Mouse (Mus musculus) embryonic facial prominence, embryonic 10.5 days (tissue): Measurements from ENCODE around the gene Hist2h2aa1. TPM values are rescaled to one million over a fixed set of nuclear protein-coding genes. Genes with fewer than 3 reads are reported as not detected.
"Not testable (repeated sequence)": the region's sequence is repeated elsewhere in the genome, so short reads cannot be mapped to it uniquely, and the experiment has no call there.

Experiments
- DNase-seq: peaks from one replicate; pipeline ENCODE4 v3.0.0-alpha.2; 2017; ENCODE audit warnings: low spot score
- H3K27ac ChIP-seq: fragments of 300-500 bp; sonication (generic); replicated peaks from 2 replicates; pipeline ENCODE4 v1.5.1; 2016; ENCODE audit warnings: mild to moderate bottlenecking
- H3K27me3 ChIP-seq: fragments of 300-500 bp; sonication (generic); replicated peaks from 2 replicates; pipeline ENCODE4 v1.6.1; 2016; ENCODE audit warnings: low read depth, mild to moderate bottlenecking; ENCODE audit not compliant: poor library complexity, severe bottlenecking
- H3K36me3 ChIP-seq: fragments of 300-500 bp; sonication (generic); replicated peaks from 2 replicates; pipeline ENCODE4 v1.6.1; 2016; ENCODE audit warnings: mild to moderate bottlenecking, moderate library complexity
- H3K4me1 ChIP-seq: fragments of 300-500 bp; sonication (generic); 2 replicates; pipeline ENCODE4 v1.6.1; 2016
- H3K4me3 ChIP-seq: fragments of 300-500 bp; sonication (generic); 2 replicates; pipeline ENCODE4 v1.5.1; 2016; ENCODE audit warnings: mild to moderate bottlenecking, moderate library complexity
- H3K9me3 ChIP-seq: fragments of 300-500 bp; sonication (generic); 2 replicates; pipeline ENCODE4 v1.6.1; 2016; ENCODE audit warnings: mild to moderate bottlenecking
- WGBS: fragments of 180-500 bp; shearing (Covaris S2); methylation state at CpG from one replicate; pipeline ENCODE4 v1.1.7; 2016; 5-methylcytosine and 5-hydroxymethylcytosine counted together
- polyA plus RNA-seq: library from polyadenylated mRNA; unstranded; fragments of >200 nt; fragmentation: Nextera tagmentation; extraction: Ambion mirVana; gene quantifications from 2 replicates; pipeline ENCODE4 v1.2.1, GENCODE M21; 2016

The Hist2h2aa1 gene
- 4.8 and 8.6 TPM in 2 replicates for polyA plus RNA-seq

DNA sequence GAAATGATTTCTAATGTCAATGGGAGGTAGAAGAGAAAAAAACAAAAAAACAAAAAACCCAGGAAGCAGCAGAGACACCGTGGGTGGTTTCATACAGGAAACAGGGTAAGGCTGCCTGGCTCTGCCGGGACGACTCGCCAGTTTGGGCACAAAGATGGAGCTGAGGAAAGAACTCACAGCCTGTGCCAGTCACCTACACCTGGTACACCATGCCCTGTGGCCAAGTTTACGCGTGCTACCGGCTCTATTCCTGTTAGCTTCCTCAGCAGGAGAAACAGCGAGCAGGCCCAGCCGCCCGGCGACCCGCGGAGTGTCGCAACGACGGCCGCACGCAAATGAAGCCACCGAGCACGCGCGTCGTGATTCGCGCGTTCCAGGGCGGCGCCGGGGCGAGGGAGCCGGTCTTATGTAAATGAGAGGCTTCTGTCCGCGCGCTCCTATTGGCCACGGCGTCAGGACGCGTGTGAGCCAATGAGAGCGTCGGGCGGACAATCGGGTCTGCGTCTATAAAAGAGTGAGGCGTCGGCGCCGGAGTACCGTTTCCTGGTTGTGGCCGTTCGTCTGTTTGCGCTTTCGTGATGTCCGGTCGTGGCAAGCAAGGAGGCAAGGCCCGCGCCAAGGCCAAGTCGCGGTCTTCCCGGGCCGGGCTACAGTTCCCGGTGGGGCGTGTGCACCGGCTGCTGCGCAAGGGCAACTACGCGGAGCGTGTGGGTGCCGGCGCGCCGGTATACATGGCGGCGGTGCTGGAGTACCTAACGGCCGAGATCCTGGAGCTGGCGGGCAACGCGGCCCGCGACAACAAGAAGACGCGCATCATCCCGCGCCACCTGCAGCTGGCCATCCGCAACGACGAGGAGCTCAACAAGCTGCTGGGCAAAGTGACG lies at the start of gene Hist2h2aa1:
Gene Hist2h2aa1 (plus strand): TSS at position 495 of the 884 bp plus-strand sequence.
- not testable (repeated sequence) for H3K36me3 ChIP-seq, H3K9me3 ChIP-seq, H3K27me3 ChIP-seq
- H3K27ac ChIP-seq, result peak within 1 kb of the TSS; percentile 98
- H3K4me1 ChIP-seq, result peaks cover 66% of the 10 kb centered on the region
- peak; percentile 81 for DNase-seq
- WGBS, result 0% methylated on average over 44 of the region's 88 CpGs
- peak within 1 kb of the TSS; percentile 66 for H3K4me3 ChIP-seq

DNA sequence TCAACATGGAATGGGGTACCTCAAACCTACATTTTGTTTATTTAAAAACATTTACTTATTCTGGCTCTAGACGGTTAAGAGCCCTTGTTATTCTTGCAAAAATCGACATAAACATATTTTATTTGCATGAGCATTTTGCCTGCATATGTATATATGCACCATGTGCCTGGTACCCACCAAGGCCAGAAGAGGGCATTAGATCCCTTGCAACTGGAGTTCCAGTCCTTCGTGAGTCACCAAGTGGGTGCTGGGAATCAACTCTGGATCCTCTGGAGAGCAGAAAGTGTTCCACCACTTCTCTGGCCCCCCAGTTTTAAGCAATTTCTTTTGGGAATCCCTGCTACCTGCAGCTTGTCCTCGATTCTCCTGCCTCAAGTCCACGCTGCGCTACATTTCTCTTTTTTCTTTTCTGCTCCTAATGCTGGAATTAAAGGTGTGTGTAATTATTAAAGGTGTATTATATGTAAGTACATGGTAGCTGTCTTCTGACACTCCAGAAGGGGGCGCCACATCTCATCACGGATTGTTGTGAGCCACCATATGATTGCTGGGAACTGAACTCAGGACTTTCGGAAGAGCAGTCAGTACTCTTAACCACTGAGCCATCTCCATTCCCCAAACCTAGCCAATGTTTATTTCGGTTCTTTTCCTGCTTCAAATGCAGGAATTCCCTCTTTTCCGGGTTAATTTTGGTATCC lies 49.5 kb upstream of the Hist2h2aa1 start:
- H3K36me3 ChIP-seq, result peaks cover 8% of the 10 kb centered on the region
- WGBS, result 90% methylated on average over 11 of the region's 11 CpGs
- no peak for DNase-seq
- H3K27ac ChIP-seq, result 0 out of 2 replicates have a peak overlapping the region, but pooled peaks have one; percentile 97
- H3K9me3 ChIP-seq, result no peaks in the 10 kb centered on the region
- peak overlapping the region; percentile 74; the same call in 1 of the 2 replicates for H3K4me3 ChIP-seq
- H3K27me3 ChIP-seq, result peaks cover 13% of the 10 kb centered on the region; the same call in 1 of the 2 replicates
- peaks cover 34% of the 10 kb centered on the region for H3K4me1 ChIP-seq

DNA sequence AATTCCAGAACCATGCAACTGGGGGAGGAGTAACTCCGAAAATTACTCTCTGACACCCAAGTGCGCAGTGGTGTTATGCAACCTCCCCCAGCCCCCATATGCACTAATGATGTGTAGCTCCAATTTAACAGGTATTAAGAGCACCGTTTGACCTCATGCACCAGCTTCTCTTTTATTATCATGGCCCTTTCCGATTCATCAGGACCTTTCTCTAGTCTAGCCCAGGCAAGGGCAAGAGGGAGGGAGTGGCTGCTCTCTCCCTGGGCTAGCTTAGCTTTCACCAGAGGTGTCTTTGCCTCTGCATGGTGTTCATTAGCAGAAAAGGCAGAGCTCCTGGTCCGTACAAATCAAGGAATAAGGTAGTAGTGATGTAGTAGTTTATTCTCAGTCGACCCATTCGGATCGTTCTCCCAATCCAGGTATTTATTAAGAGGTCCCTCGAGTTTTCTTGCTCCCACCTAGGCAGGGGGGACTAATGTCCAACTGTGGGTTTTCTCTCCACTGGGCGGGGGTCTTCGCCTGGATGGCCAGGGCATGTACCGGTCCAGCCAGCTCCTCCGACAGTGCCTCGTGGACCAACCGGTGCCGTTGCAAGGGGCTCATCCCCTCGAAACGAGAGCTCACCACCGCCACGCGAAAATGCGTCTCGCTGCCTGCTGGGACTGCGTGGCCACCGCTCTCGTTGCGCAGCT lies 48.7 kb upstream of the Hist2h2aa1 start:
- Histone ChIP-seq H3K27ac (peak overlapping the region; percentile 97), H3K4me1 (peaks cover 34% of the 10 kb centered on the region)
- 22% methylated on average over 27 of the region's 27 CpGs for WGBS

DNA sequence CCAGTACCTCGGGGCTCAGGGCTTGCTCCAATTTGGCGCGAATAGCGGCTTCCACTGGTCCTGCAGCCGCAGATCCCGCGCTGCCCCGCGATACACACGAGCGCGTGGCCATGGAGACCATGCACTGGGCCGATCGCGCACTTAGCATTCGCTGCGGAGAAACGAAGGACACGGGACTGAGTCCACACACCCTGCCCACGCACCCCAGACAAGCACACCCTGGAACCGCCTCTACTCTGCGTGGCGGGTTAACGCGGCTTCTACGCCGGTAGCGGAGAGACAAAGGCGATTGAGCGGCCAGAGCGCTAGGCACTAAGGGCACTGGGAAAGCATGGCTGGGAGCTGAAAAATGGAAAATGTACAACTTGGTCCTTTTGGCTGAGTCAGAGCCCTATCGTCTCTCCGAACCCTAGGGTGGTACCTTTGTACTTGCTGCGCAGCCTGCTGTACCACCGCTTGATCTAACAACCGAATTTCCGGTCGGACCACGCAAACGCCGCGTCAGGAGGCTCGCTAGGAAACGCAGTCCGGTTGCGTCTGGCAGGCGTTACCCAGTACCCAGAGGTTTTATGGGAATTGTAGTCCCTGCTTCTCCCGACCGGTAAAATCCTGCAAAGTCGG lies 48.1 kb upstream of the Hist2h2aa1 start:
- H3K27ac ChIP-seq, result peak overlapping the region; percentile 97
- WGBS, result under 1% methylated on average over 50 of the region's 50 CpGs
- DNase-seq, result peak; percentile 91
- peaks cover 13% of the 10 kb centered on the region; the same call in 1 of the 2 replicates for H3K27me3 ChIP-seq
- peak overlapping the region; percentile 74 for H3K4me3 ChIP-seq
- H3K9me3 ChIP-seq, result no peaks in the 10 kb centered on the region
- peaks cover 34% of the 10 kb centered on the region for H3K4me1 ChIP-seq
- H3K36me3 ChIP-seq, result peaks cover 8% of the 10 kb centered on the region

More for the DNA sequence above, 48.7 kb upstream of the Hist2h2aa1 start:
- peak overlapping the region; percentile 74 for H3K4me3 ChIP-seq
- peaks cover 8% of the 10 kb centered on the region for H3K36me3 ChIP-seq
- H3K27me3 ChIP-seq, result peaks cover 13% of the 10 kb centered on the region; the same call in 1 of the 2 replicates
- no peak for DNase-seq
- H3K9me3 ChIP-seq, result no peaks in the 10 kb centered on the region

DNA sequence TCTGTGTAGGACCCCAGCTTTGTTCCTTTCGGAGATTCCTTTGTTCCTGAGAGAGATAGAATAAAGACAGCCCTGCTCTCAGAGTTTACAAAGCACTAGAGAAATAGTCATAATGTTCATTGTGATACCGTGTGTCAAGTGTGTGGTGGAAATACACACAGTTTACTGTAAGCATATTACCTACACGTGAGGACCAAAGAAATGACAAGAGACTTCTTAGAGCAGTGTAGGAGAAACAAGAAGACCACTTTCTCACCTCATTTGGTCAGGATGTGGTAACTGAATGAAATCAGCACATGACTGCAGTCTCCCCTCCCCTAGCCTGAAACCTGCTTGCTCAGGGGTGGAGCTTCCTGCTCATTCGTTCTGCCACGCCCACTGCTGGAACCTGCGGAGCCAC lies 47.1 kb upstream of the Hist2h2aa1 start:
- H3K4me1 ChIP-seq, result peaks cover 28% of the 10 kb centered on the region
- H3K27me3 ChIP-seq, result peaks cover 13% of the 10 kb centered on the region; the same call in 1 of the 2 replicates
- DNase-seq, result peak; percentile 26
- peaks cover 8% of the 10 kb centered on the region for H3K36me3 ChIP-seq
- no peaks in the 10 kb centered on the region for H3K9me3 ChIP-seq
- H3K27ac ChIP-seq, result peak overlapping the region; percentile 97
- WGBS, result 6% methylated on average over 6 of the region's 6 CpGs
- peak overlapping the region; percentile 74 for H3K4me3 ChIP-seq

DNA sequence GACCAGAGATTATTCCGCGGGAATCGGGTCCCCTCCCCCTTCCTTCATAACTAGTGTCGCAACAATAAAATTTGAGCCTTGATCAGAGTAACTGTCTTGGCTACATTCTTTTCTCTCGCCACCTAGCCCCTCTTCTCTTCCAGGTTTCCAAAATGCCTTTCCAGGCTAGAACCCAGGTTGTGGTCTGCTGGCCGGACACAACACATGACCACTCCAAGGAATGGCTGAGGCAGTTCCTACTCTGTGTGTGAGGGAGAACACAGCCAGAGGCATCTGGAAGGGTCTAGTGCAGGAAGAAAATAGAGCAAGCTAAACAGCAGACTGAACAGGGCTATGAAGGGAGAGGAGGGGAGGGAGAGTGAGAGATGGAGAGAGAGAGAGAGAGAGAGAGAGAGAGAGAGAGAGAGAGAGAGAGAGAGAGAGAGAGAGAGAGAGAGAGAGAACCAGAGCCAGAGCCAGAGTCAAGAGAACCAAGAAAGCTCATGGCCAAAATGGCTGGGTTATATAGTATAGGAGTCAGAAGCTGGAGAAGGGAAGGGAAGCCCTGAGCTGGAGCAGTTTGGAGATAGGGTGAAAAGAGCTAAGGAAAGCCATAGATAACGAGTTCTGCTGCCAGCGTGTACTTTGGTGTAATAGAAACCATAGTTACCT lies 46.6 kb upstream of the Hist2h2aa1 start:
- Histone ChIP-seq H3K4me1 (peaks cover 23% of the 10 kb centered on the region), H3K4me3 (peak overlapping the region; percentile 30; the same call in 1 of the 2 replicates)
- not testable (repeated sequence) for DNase-seq, H3K27ac ChIP-seq, H3K9me3 ChIP-seq, H3K36me3 ChIP-seq, H3K27me3 ChIP-seq
- WGBS, result 28% methylated on average over 8 of the region's 8 CpGs

DNA sequence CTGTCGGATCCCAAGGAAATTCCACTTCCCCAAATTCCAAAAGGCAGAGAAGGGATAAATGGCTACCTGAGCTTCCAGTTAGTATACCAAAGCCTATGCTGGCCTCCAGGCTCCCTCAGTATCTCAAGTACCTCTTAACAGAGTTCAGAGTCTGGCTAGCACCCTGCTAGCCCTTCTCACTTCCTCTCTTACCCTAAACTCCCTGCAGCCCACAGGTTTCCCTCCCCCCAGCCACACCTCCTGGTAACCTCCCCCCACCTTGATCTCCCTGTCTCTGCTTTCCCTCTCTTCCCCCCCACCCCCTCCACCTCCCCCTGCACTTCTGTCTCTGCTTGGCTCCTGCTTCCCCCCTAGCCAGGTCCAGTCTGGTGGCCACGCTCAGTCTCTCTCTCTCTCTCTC lies 45.6 kb upstream of the Hist2h2aa1 start:
- 0 out of 2 replicates have a peak, but pooled peaks cover 7% of the 10 kb centered on the region for H3K27me3 ChIP-seq
- H3K9me3 ChIP-seq, result no peaks in the 10 kb centered on the region
- H3K27ac ChIP-seq, result no peak overlapping the region
- no peak for DNase-seq
- WGBS, result 59% methylated on average over 2 of the region's 2 CpGs
- H3K36me3 ChIP-seq, result peaks cover 8% of the 10 kb centered on the region
- peaks cover 21% of the 10 kb centered on the region for H3K4me1 ChIP-seq
- no peak overlapping the region for H3K4me3 ChIP-seq

DNA sequence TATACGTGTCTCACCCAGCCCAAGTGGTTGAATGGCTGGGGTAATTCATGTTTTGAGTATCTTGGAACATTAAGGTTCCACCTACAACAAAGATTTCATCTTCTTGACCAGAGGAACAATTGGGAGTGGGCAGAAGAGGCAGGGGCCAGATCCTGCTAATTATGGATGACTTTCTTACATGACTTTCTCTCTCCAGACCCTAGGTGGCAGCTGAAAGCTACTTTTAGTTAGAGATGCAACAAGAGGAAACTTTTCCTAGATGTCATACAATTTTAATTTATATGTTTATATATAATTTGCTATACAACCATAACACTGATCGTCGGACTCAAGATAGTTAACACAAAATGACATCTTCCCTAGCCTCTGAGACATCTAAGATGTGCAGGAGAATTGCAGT lies 37.5 kb upstream of the Hist2h2aa1 start:
- Histone ChIP-seq H3K4me3 (no peak overlapping the region), H3K27ac (no peak overlapping the region), H3K9me3 (no peaks in the 10 kb centered on the region), H3K36me3 (no peaks in the 10 kb centered on the region), H3K4me1 (peaks cover 7% of the 10 kb centered on the region), H3K27me3 (no peaks in the 10 kb centered on the region)
- 88% methylated on average over 3 of the region's 3 CpGs for WGBS
- no peak for DNase-seq

DNA sequence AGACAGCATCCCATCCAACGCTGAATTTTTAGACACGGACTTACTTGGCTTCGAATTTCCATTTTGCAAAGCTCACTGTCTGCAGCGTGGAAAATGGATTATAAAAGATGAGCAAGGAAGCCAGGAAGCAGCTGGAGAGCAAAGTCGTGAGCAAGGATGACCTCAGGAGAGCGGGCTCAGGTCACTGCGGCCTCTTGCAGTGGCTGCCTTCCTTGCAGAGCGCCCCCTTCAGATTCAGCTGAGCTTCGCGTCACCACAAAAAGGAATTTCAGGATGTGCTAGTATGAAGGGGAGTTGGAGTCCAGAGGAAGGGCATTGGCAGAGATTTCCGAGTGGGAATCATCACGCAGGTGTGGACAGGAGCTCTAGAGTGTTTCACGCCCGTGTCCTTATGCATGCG lies 36.1 kb upstream of the Hist2h2aa1 start:
- no peaks in the 10 kb centered on the region; the same call in 1 of the 2 replicates for H3K27me3 ChIP-seq
- H3K36me3 ChIP-seq, result no peaks in the 10 kb centered on the region
- 20% methylated on average over 15 of the region's 15 CpGs for WGBS
- peak; percentile 45 for DNase-seq
- no peak overlapping the region for H3K4me3 ChIP-seq
- no peak overlapping the region for H3K27ac ChIP-seq
- no peaks in the 10 kb centered on the region for H3K9me3 ChIP-seq
- peaks cover 7% of the 10 kb centered on the region for H3K4me1 ChIP-seq

DNA sequence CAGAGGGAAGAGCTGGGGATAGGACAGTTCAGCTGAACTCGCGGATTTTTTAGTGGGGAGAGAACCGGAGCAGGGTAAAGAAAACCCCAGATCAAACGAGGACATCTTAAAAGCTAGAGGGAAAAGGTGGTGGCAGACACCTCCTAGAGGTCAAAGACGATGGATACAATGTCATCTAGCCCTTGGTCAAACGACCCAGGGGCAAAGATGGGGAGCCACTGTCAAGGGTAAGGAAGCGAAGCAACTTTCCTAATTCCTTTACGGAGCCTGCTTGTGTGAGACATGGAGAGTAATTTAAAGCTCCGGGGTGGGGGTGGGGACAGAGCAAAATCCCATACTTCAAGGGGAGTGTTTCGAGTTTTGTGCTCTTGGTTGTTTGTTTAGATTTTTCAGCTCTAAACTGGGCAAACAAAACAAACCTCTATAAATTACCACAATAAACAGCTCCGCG lies 26.1 kb upstream of the Hist2h2aa1 start:
- no peaks in the 10 kb centered on the region for H3K36me3 ChIP-seq
- peak; percentile 59 for DNase-seq
- under 1% methylated on average over 12 of the region's 12 CpGs for WGBS
- no peaks in the 10 kb centered on the region for H3K9me3 ChIP-seq
- H3K4me3 ChIP-seq, result peak overlapping the region; percentile 70
- peaks cover 43% of the 10 kb centered on the region for H3K4me1 ChIP-seq
- H3K27me3 ChIP-seq, result peaks cover 6% of the 10 kb centered on the region
- H3K27ac ChIP-seq, result peak overlapping the region; percentile 97

DNA sequence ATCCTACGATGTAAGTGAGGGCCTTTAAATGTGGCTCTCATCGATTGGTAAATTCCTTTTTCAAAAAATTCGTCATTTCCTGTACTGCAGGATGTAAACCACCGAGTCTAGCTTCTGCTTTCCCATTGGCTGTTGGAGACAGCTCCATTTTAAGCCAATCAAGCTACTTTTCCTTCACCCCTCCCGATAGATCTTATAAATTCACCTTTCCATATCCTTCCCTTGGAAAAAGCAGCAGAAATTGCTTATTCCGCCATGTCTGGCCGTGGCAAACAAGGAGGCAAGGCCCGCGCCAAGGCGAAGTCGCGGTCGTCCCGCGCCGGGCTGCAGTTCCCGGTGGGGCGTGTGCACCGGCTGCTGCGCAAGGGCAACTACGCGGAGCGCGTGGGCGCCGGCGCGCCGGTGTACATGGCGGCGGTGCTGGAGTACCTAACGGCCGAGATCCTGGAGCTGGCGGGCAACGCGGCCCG lies 25.6 kb upstream of the Hist2h2aa1 start, which contains the start of the genes Bola1 and Hist2h2ab:
Gene Bola1 (minus strand): TSS at position 49 of the 470 bp plus-strand sequence.
Gene Hist2h2ab (plus strand): TSS at position 205 of the 470 bp plus-strand sequence.
- peaks cover 6% of the 10 kb centered on the region for H3K27me3 ChIP-seq
- peaks cover 43% of the 10 kb centered on the region for H3K4me1 ChIP-seq
- under 1% methylated on average over 37 of the region's 37 CpGs for WGBS
- H3K36me3 ChIP-seq, result no peaks in the 10 kb centered on the region
- peak within 1 kb of the TSS; percentile 70 for H3K4me3 ChIP-seq
- no peaks in the 10 kb centered on the region for H3K9me3 ChIP-seq
- DNase-seq, result peak; percentile 80
- peak within 1 kb of the TSS; percentile 97 for H3K27ac ChIP-seq
